Mouse (Mus musculus): ENCODE data around the gene Olfr982. TPM values are rescaled to one million over a fixed set of nuclear protein-coding genes. Genes with fewer than 3 reads are reported as not detected.

Olfr982 gene
- total RNA-seq (2021) = not detected
- long read RNA-seq, experiment 1 = 0 reads
- long read RNA-seq, experiment 2 = 0 reads

- intact Hi-C loops (cut with DNase I) = no loop called here
- no peak for DNase-seq
Observed at GRCm38 (mm10) chr9:40073529-40073928, at the start of gene Olfr982. TSS of gene Olfr982 (plus strand) at chr9:40073829.

GRCm38 (mm10) chr9:40050138-40050537 is 23.5 kb upstream of the Olfr982 start:
- intact Hi-C loops (cut with DNase I) = no loop called here
- no peak for DNase-seq

GRCm38 (mm10) chr9:40093495-40093894 is 19.9 kb downstream of the Olfr982 start, which contains the start of gene Olfr983:
TSS of gene Olfr983 (minus strand) at chr9:40093595.
- intact Hi-C loops (cut with DNase I) = no loop called here
- no peak for DNase-seq

DNA sequence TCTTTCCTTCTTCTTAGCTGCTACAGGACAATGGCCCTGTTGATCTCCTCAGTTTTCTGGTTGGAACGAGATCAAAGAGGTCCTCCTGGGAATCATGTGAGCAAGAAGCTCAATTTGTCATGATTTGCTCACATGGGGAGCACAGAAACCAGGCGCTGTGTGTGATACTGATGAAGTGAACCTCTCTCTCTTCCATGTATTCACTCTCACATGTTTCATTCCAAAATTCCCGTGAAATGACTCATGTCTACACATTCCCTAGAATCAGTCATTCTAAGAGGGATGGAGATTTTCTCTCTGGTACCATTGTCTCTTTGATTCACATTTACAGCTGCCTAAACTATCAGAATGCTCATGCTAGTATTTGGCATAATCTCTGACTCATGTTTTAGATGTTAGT is 21.1 kb downstream of the Olfr982 start:
- intact Hi-C loops (cut with DNase I) = no loop called here
- DNase-seq = no peak

DNA sequence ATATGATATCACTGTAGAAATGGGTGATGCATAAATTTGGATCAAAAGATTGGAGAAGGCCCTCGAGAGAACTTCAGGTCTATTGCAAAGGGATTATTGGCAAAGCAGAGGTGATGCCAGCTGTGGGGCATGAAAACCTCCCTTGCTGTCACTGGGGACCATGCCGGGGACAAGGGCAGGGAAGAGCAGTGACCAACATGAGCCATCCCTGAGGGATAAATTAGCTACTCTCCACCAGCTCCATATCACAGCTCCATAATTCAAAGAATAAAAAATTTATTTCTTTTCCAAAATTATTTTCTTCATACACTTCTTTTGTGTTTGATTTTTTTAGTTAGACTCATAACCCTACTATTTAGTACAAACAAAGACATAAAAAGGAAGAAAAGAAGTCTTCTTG is 40.5 kb downstream of the Olfr982 start, which contains the start of gene Olfr984:
Olfr984 (minus strand) TSS at position 101 of the 400 bp plus-strand sequence.
- no peak for DNase-seq
- intact Hi-C loops (cut with DNase I) = no loop called here

- intact Hi-C loops (cut with DNase I) = no loop called here
- DNase-seq = peak; percentile 45 to 62
Observed at GRCm38 (mm10) chr9:40116645-40117286, 43.1 kb downstream of the Olfr982 start.

DNA sequence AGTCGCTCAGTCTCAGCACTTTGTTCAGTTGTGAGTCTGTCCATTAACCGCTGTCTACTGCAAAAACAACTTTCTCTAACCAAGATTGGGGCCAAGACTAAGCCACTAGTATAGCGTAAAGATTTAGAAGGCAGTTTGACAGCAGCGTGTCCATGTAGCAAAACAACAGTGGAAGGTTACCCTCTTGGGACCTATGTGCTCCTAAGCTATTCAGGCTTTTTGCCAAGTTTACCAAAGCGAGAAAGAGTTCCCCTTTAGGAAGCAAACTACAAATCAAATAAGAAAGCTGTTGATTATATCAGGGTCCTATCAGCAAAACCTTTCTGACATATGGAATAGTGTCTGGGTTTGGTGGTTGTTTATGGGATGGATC is 43.6 kb downstream of the Olfr982 start:
- DNase-seq = no peak
- intact Hi-C loops (cut with DNase I) = no loop called here

Other genes starting within 250 kb of the Olfr982 start
- gene Olfr971, start 237.0 kb upstream of the Olfr982 start, total RNA-seq (2021) = not detected
- not detected for gene Olfr972, start 207.4 kb upstream of the Olfr982 start, total RNA-seq (2021)
- gene Olfr229, start 166.5 kb upstream of the Olfr982 start, total RNA-seq (2021) = not detected
- not detected for gene Olfr974, start 136.3 kb upstream of the Olfr982 start, total RNA-seq (2021)
- not detected for gene Olfr975, start 121.8 kb upstream of the Olfr982 start, total RNA-seq (2021)
- not detected for gene Olfr976, start 112.7 kb upstream of the Olfr982 start, total RNA-seq (2021)
- not detected for gene Olfr978, start 81.7 kb upstream of the Olfr982 start, total RNA-seq (2021)
- not detected for gene Olfr979, start 70.4 kb upstream of the Olfr982 start, total RNA-seq (2021)
- not detected for gene Olfr980, start 64.2 kb upstream of the Olfr982 start, total RNA-seq (2021)
- not detected for gene Olfr981, start 52.4 kb upstream of the Olfr982 start, total RNA-seq (2021)
- gene Olfr983, start 19.8 kb downstream of the Olfr982 start, total RNA-seq (2021) = not detected
- not detected for gene Olfr984, start 40.4 kb downstream of the Olfr982 start, total RNA-seq (2021)
- gene Olfr985, start 56.4 kb downstream of the Olfr982 start, total RNA-seq (2021) = not detected
- gene Tmem225, start 74.3 kb downstream of the Olfr982 start, total RNA-seq (2021) = not detected
- not detected for gene Olfr986, start 107.1 kb downstream of the Olfr982 start, total RNA-seq (2021)
- 1 to 10 TPM; 1.4 to 1.6 TPM for gene Zfp202, start 118.5 kb downstream of the Olfr982 start, total RNA-seq (2021)
- gene Scn3b, start 195.4 kb downstream of the Olfr982 start, total RNA-seq (2021) = 1 to 10 TPM; 2.1 to 2.3 TPM